Mouse (Mus musculus): ENCODE data around the gene Pdzd2.

The Pdzd2 gene

DNA sequence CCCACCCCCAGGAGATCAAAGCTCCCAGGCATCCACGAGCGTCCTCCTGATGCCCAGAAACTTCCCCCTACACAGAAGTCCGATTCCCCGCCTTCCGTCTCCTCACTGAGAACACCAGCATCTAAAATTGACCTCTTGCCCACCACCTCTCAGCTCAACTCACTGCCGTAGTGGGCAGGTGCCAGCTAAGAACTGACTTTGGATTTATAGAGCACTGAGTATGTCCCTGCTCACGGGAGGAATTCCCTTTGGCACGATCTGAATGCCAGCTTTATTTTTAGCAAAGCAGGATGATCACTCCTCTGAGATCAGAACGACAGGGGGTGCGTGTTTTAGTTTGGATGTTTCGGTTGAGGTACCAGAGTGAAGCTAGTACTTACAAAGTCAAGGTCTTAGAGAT is 7.1 kb downstream of the Pdzd2 start:
- DNase-seq (ENCODE audit: low spot score): no peak

DNA sequence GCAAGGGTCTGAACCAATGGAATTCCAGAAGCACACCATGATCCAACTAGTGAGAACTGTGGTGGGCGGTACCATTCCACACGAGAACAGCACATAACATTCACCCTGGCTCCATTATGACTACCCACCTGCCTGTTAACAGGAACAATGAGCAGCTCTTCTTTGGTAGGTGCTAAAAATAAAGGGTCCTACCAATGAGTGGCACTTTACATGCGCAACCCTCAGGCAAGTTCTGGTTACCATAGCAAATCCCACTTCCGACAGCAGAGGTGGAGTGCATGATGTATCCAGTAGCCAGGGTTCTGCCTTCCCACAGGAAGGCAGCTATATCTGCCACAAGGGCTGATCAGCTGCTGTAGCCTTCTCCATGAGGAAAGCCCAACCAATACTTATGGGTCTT is 11.3 kb downstream of the Pdzd2 start:
- DNase-seq (ENCODE audit: low spot score): no peak

DNA sequence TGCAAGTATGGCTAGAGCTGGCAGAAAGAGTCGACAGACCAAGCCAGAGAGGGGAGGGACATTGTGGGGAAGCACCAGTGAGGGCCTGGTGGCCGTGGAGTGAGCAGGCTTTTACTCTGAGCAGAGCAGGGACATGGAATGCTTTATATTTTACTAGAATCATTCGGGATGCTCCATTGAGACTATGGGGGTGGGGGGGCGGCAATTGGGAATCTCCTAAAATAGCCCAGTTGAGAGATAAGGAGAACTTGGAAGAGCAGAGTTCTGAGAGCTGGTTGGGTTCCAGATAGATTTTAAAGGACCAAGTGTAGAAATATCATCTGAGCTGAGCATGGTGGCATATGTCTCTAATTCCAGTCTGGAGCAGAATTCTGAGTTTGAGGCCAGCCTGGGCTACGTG is 14.5 kb downstream of the Pdzd2 start:
- DNase-seq (ENCODE audit: low spot score): no peak

DNA sequence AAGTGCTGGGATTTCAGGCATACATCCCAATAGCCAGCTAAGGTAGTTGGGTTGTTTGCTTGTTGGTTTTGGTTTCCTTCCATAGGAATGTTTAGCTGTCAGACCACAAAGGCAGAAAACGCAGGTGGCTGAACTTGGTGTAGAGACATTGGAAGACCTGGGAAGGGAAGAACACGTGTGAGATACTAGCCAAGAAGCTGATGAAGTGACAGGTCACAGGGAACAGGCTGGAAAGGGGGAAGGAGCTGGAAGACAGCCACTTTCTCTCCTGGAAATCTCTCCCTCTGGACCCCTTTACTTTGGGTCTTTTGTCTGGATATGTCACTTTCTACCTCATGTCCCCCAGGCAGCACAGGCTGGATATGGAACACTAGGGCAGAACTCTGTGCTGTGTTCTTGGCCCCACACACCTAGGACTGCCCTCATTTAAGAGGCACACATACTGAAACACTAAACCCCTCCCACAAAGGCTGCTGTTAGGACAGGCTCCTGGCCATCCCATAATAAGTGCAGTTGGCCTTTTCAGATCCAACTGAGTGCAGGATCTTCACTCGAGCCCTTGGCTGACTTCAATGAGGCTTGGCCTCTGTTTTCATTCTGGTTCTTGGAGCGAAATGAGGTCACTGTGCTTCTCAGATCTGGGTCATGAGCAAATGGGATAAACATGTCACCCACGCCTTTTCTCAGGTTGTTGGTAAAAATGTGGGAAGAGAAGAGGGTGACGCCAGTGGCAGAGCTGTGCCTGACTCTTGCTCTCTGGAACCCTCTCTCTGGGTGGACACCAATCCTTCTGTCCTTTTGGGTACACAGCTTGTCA is 17.8 kb downstream of the Pdzd2 start:
- no peak for DNase-seq (ENCODE audit: low spot score)

DNA sequence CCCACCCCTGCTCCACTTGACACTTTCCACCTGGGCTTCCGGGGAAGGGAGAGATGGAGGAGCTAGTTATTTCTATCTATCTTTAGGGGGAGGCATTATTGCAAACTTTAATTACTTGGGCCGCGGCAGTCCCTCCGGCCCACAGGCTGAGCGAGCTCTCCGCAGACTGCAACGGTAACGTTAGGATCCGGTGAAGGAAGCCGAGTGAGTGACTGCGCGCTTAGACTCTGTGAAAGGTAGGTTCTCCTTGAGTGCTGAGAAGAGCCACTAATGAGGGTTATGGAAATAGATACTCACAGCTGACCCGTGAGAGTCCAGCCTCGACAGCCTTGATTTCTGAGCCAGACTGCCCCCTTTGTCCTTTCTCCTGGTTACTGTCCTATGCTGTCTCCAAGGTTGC is 20.9 kb downstream of the Pdzd2 start:
- DNase-seq (ENCODE audit: low spot score): no peak

DNA sequence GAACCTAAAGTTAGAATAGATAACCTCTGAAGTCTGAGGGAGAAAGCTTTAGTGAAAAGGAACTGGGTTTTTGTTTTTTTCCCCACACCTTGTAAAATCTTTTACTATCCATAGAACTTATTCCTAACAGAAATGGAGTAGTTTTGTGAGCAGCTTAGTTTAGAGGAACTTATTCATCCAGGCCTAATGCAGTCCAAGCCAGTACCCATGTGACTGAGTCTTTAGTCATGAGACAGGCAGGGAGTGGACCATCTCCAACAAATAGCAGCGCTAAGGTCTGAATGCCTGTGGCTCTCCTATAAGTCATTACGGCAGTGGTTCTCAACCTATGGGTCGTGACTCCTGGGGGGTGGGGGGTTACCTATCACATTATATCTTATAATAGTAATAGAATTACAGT is 22.3 kb downstream of the Pdzd2 start:
- no peak for DNase-seq (ENCODE audit: low spot score)

DNA sequence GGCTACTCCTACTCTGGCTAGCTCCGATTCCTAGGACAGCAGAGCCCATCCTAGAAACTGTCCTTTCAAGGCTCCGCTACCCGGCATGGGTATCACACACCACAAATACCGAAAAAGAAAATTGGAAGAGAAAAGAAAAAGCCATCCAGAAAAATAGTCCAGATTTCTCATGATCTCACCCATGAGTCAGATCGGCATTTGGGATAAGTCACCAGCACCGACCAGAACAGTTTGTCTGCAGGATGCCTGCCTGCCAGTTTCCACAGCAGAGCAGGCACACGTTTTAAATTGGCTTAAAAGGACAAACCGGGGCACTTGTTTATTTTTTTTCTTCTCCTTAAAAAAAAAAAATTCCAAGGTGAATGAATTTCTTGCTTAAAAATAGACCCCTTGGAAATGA is 22.8 kb downstream of the Pdzd2 start:
- no peak for DNase-seq (ENCODE audit: low spot score)

DNA sequence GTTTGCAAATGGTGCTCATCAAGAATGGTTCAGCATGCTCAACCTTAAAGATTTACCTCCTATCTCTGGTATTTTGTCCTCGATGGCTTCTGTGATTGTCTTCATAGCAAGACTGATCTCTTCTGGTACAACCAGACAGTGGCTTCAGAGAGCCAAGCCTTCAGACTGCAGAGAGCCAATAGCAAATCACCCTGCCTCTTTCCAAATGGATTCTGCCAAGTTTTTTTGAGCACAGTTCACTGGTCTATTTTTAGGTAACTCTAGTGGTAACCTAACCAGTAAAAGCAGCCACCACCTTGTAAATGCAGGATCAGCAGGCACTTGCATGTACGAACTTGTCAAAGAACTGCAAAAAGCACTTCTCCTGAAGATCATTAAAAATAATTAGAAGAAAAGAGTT is 25.4 kb downstream of the Pdzd2 start:
- no peak for DNase-seq (ENCODE audit: low spot score)

DNA sequence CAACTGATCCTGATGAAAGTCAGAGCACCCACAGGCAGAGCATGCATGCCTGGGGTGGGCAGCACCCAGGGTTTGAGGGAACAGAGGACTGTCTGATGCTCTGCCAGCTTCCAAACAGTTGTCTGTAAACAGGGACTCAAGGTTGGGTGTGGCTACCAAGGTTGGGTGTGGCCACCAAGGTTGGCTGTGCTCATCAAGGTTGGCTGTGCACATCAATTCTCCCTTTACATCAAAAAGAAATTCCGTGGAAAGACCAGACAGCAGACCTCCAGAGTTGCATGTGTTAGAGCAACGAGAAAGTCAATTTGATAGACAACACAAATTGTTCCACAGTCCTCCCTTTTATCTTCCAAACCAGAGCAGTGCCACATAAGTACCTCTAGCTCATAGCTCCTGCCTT is 26.5 kb downstream of the Pdzd2 start:
- DNase-seq (ENCODE audit: low spot score): no peak

DNA sequence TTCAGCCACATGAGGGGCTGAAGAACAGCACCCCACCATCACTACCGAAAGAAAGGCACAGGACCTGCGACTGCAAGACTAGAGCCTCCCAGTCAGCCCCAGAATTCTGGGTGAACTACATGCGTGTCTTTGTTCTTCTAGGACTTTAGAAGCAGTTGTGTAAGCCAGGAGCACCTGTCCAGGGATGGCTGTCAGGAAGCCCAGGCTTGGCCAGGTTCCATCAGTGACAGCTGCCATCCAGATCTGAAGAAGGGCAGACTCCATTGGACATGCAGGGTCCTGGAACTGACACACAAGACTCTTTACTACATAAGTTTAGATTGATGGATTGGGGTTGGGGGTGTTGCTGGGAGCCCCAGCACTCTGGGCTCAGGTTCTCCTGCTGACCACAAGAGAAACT is 29.7 kb downstream of the Pdzd2 start:
- no peak for DNase-seq (ENCODE audit: low spot score)

DNA sequence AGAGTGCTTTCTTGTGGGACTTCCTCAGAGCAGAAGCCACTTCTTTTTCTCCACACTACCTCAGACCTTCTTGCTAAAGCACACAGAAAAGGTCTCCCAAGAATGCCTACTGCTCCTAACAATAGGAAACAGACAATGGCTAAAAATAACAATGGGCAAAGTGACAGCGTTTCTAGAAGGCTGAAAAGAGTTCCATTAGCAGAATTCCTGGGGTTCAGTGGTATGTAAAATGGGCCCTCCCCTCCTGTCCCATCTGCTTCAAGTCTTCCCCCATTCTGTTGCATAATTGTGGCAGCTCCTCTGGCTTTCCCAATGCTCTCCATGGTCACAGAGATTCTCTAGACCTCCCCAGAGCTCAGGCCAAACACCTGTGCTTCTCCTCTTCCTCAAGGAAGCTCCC is 31.4 kb downstream of the Pdzd2 start:
- DNase-seq (ENCODE audit: low spot score): no peak

DNA sequence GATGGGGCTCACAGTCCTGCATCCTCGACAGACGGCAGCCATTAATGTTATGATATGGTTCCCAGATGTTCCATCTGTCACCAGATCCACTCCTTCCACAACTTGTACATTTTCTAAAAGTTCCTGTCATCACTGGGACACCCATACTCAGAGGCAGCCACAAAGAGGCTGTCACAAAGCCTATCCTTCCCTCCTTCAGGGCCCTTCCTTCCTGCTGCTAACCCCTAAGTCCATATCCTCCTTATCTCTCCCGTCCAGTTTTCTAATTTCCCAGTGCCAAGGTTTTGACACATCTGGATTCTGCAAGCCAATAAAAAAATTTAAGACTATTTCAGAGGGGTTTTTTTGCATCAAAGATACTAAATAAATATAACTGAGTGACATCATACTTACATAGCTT is 32.8 kb downstream of the Pdzd2 start:
- DNase-seq (ENCODE audit: low spot score): no peak

DNA sequence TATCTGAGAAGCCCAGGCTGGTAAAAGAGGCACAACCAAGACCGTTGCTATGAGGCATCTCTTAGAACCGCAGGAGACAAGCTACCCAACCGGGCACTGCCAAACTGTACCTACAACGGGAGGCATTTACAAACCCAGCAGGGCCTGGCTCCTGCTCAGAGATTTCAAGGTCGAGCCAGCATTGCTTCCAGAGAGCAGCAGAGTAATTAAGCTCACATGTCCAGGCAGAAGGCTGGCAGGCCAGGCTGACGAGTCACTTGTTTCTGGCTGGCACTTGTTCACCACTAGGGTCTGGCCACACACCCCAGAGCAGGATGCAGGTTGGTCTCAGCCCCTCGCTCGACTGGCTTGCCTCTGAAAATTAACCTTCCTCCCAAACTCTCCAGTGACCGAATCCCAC is 39.4 kb downstream of the Pdzd2 start:
- no peak for DNase-seq (ENCODE audit: low spot score)

DNA sequence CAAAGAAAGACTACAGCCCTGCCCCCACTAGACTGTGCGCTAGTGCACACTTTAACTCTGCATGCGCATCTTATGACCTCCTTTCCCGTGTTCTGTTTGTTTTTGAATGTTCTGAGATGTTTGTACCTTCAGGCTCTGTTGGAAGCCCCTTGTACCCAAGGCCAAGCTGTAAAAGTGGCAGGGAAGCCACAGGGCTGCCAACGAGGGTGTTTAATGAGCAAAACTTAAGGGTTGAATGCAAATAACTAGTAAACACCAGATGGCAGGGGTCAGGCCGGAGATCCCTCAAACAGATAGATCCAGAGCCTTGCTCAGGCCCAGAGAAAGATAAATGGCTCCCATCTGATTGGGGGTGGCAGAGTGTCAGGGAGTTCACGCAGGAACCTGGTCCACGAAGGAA is 42.0 kb downstream of the Pdzd2 start:
- no peak for DNase-seq (ENCODE audit: low spot score)

DNA sequence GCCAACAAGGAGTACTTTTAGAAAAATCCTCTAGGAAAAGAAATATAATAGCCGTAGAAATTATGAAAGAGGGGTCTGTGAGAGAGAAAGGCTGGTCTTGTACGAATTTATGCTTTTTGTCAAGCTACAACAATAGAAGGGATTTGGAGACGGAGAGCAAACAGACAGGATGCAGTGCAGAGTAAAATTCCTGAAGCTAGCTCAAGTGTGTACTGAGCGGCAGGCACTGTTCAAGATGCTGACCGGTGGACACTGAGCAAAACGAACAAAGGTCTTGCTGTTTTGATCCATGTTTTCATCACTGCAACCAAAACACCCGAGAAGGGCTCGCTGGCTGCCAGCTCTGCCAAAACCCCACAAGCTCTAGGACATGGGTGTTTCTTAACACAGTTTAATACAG is 42.8 kb downstream of the Pdzd2 start:
- DNase-seq (ENCODE audit: low spot score): no peak

DNA sequence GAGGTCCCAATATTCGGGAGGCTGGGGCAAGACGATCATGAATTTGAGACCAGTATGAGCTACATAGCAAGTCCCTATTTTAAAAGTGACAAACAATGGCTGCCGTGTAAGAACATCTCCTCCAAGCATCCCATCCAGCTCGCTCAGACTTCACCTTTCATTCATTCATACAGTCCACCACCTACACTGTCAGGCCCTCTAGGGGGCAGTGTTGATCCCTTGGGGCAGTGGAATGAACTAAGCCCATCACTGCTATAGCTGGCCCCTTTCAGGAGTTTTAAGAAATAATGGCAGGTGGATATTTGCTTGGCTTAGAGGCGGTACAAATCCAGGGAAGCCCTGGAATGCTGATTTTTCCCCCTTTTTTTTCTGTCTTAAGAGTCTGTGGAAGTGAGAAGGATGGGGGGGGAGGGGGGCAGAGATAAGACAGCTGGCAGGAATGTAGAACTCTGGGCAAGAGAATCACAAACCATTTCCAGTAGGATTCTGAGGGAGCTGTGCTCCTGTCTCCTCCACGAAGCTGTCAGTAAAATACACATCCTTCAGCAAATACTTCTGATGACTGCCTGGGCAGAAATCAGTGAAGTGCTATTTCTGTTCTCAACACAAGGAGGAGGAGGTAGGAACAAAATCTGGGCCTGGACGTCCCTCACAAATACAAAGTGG is 49.9 kb downstream of the Pdzd2 start:
- no peak for DNase-seq (ENCODE audit: low spot score)

DNA sequence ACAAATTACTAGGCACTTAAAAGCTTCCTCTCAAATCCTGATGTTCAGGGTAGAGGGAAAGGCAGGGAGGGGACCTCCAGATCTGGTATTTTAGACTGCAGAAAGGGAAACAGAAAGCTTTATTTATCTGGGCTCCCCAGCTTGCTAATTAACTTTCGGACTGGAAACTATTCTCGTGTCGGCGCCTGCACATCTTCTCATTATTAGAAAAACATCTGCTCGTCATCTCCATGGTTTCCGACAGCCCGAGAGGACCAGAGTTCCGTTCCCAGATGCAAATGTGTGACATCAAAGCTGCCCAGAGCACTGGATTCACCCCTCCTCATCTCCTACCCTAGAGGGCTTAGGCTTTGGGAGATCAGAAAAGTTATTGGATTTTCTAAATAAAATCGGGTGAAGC is 57.2 kb downstream of the Pdzd2 start:
- no peak for DNase-seq (ENCODE audit: low spot score)

DNA sequence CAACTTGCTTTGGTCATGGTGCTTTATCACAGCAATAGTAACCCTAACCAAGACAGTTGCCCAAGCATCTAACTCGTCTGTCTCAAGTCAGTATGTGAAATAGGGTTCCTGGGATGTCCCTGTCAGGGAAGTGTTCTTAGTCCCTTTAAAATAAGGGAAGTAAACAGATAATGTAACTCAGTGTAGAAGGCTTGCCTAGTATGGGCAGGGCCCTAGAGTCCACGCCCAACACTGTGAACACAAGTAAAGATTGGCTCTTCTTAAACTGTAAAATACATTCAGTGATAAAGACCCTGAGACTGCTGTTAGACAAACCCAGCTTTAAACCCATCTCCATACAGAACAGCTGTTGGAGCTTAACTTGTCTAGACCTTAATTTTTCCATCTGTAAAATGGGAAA is 57.8 kb downstream of the Pdzd2 start:
- no peak for DNase-seq (ENCODE audit: low spot score)

DNA sequence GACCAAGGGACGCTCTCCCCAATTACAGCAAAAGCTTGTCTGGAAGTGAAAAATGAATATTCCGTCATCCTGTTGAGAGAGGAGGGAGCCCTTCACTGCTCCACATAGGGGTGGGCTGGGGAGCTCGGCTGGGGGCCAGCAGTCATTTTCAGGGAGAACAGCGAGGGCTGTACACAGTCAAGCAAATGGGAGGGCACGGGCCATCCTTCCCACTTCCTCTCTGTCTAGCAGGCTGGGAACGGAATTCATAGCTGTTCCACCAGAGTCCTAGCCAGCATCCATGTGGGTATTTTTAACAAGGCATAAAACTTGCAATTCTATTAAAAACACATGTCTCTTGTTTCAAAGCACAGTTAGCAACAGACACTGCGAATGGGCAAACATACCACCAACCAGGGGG is 59.0 kb downstream of the Pdzd2 start:
- no peak for DNase-seq (ENCODE audit: low spot score)

DNA sequence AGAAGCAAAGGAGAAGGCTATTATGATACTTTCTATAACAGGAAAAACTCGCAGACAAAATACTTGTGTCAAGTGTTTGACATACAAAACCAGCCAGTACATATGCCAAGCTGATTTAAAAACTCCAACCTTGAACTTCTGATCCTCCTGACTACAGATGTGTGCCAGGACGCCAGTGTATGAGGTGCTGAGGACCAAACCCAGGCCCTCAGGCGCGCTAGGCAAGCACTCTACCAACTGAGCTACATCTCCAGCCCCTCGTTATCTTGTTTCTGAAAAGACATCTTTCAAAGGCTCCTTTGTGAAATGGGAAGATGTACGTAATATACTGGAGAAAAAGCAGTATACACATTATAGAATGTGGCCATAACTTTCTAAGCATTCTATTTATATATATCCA is 59.7 kb downstream of the Pdzd2 start:
- DNase-seq (ENCODE audit: low spot score): no peak

DNA sequence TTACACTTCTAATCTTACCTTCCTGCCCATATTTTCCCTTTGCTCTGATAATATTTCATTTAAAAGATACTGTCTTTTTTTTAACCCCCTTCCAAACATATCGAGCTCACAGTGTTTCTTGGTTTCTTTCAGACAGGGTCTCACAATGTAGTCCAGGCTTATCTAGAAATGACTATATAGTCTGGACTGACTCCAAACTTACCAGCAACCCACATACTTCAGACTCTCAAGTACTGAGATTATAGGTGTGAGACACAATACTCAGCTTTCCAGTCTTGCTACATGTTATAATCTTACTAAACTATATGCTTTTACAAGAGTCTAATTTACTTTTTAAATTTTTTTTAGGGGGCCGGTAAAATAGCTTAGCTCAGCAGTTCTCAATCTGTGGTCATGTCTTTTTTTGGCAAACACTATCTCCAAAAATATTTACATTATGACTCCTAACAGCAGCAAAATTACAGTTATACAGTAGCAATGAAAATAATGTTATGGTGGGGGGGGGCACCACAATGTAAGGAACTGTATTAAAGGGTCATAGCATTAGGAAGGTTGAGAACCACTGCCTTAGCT is 61.1 kb downstream of the Pdzd2 start:
- no peak for DNase-seq (ENCODE audit: low spot score)

DNA sequence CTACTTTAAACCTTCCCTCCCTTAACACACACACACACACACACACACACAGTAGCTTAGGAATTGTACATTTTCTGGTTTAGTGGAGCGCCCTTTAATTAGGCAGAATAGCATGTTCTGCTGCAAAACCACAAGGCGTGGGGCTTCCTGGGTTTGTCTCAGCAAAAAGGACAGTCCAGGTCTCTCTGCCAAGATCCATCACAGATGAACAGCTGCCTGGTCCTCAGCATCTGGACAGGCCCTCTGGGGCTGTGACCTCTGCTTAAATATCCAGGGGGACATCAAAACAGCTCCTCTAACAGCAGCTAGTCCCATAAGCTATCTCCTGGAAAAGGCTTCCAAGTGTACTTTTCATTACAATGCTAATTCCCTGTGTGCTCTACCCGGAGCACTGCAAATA is 64.4 kb downstream of the Pdzd2 start:
- no peak for DNase-seq (ENCODE audit: low spot score)

DNA sequence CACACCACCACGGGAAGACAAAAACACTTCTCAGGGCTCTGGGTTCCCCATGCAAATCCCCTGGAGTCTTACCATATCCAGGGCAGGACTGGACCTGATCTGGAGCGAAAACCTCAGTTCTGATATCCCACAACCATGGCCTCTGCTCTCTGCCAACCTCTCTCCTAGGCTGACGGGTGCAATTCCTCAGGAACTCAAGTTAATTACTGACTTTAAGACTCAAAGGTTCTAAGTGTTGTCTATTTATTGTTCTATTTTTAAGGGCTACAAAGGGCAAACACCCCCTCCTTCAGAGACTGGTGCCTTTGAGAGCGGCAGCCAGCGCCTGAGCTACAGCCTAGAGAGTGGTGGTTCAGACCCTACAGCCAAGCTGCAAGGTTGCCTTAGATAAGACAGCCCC is 65.7 kb downstream of the Pdzd2 start:
- no peak for DNase-seq (ENCODE audit: low spot score)

Measured in layer of hippocampus, adult 9-10 months (tissue).